Mouse (Mus musculus) limb, embryonic 11.5 days (tissue): ENCODE measurements at regions not wholly inside any gene's neighbourhood (a gene's known extent, or its start where the extent isn't known, plus 50 kb on each side); places are given as distances from the start of the nearest gene placed in this dataset.

Experiments
- ATAC-seq: fragments of 200-750 bp; cut with Nextera tagmentation; 2 replicates; pipeline ENCODE4 v1.8.0; 2017; ENCODE audit warnings: low read depth; ENCODE audit not compliant: insufficient number of reproducible peaks, low FRiP score, low TSS enrichment
- DNase-seq: peaks from one replicate; pipeline ENCODE4 v3.0.0-alpha.2; 2015; ENCODE audit warnings: low spot score
- H3K27ac ChIP-seq: fragments of 300-500 bp; sonication (generic); replicated peaks from 2 replicates; pipeline ENCODE4 v1.5.1; 2014; ENCODE audit warnings: low read depth, mild to moderate bottlenecking, low read length
- H3K27me3 ChIP-seq: fragments of 300-500 bp; sonication (generic); 2 replicates; pipeline ENCODE4 v1.6.1; 2014; ENCODE audit warnings: mild to moderate bottlenecking, low read length, mixed read lengths; ENCODE audit not compliant: control insufficient read depth, insufficient read depth
- H3K36me3 ChIP-seq: fragments of 300-500 bp; sonication (generic); 2 replicates; pipeline ENCODE4 v1.6.1; 2014; ENCODE audit warnings: mild to moderate bottlenecking, low read length, moderate library complexity, mixed read lengths; ENCODE audit not compliant: control insufficient read depth, insufficient read depth
- H3K4me1 ChIP-seq: fragments of 300-500 bp; sonication (generic); 2 replicates; pipeline ENCODE4 v1.6.1; 2014; ENCODE audit warnings: low read length, mixed read lengths; ENCODE audit not compliant: control insufficient read depth, insufficient read depth
- H3K4me2 ChIP-seq: fragments of 300-500 bp; sonication (generic); 2 replicates; pipeline ENCODE4 v1.6.1; 2014; ENCODE audit warnings: low read depth, mild to moderate bottlenecking, moderate library complexity; ENCODE audit not compliant: severe bottlenecking
- H3K4me3 ChIP-seq: fragments of 300-500 bp; sonication (generic); 2 replicates; pipeline ENCODE4 v1.5.1; 2014; ENCODE audit warnings: low read depth, low read length
- H3K9ac ChIP-seq: fragments of 300-500 bp; sonication (generic); 2 replicates; pipeline ENCODE4 v1.6.1; 2014; ENCODE audit warnings: mild to moderate bottlenecking, low read length
- H3K9me3 ChIP-seq: fragments of 300-500 bp; sonication (generic); 2 replicates; pipeline ENCODE4 v1.6.1; 2016; ENCODE audit warnings: low read length; ENCODE audit not compliant: control insufficient read depth
- WGBS: fragments of 180-500 bp; shearing (Covaris S2); extraction: QIAGEN DNeasy Blood & Tissue Kit; methylation state at CpG from one replicate; pipeline ENCODE4 v1.1.7; 2014; 5-methylcytosine and 5-hydroxymethylcytosine counted together

- ATAC-seq (no peak), DNase-seq (no peak)
- WGBS: 92% methylated on average over 5 of the region's 5 CpGs
- no peak overlapping the region for H3K9ac ChIP-seq
- no peaks in the 10 kb centered on the region for H3K36me3 ChIP-seq
- no peaks in the 10 kb centered on the region for H3K4me1 ChIP-seq
- H3K27ac ChIP-seq: no peak overlapping the region
- H3K27me3 ChIP-seq: no peaks in the 10 kb centered on the region
- H3K4me2 ChIP-seq: no peak overlapping the region
- H3K4me3 ChIP-seq: no peak overlapping the region
- no peaks in the 10 kb centered on the region for H3K9me3 ChIP-seq
Measured at GRCm38 (mm10) chr14:120212626-120213025, 62.8 kb upstream of the Mbnl2 start.

- Histone ChIP-seq H3K27me3 (no peaks in the 10 kb centered on the region), H3K4me2 (no peak overlapping the region), H3K9ac (no peak overlapping the region), H3K27ac (no peak overlapping the region), H3K4me3 (no peak overlapping the region), H3K9me3 (no peaks in the 10 kb centered on the region), H3K36me3 (no peaks in the 10 kb centered on the region), H3K4me1 (peaks cover 3% of the 10 kb centered on the region; the same call in 1 of the 2 replicates)
- WGBS: 93% methylated on average over 4 of the region's 4 CpGs
- ATAC-seq (no peak), DNase-seq (no peak)
Measured at GRCm38 (mm10) chr14:120219224-120219623, 56.2 kb upstream of the Mbnl2 start.

GRCm38 (mm10) chr14:120223528-120224201, 51.8 kb upstream of the Mbnl2 start:
- Histone ChIP-seq H3K9me3 (no peaks in the 10 kb centered on the region), H3K4me3 (no peak overlapping the region), H3K9ac (no peak overlapping the region), H3K27ac (no peak overlapping the region), H3K27me3 (no peaks in the 10 kb centered on the region), H3K4me1 (peaks cover 3% of the 10 kb centered on the region; the same call in 1 of the 2 replicates), H3K36me3 (no peaks in the 10 kb centered on the region), H3K4me2 (no peak overlapping the region)
- no peak for DNase-seq
- 87% methylated on average over 14 of the region's 14 CpGs for WGBS
- no peak for ATAC-seq

- Histone ChIP-seq H3K36me3 (no peaks in the 10 kb centered on the region), H3K4me2 (no peak overlapping the region), H3K4me1 (peaks cover 3% of the 10 kb centered on the region; the same call in 1 of the 2 replicates), H3K9me3 (no peaks in the 10 kb centered on the region), H3K4me3 (no peak overlapping the region), H3K27me3 (no peaks in the 10 kb centered on the region), H3K9ac (peak overlapping the region; percentile 9; the same call in 1 of the 2 replicates), H3K27ac (no peak overlapping the region)
- DNase-seq (peak; percentile 28), ATAC-seq (peak; percentile 13; the same call in 1 of the 2 replicates)
- WGBS: 56% methylated on average over 6 of the region's 6 CpGs
Measured at GRCm38 (mm10) chr14:120224202-120224846, 51.1 kb upstream of the Mbnl2 start.

- Histone ChIP-seq H3K4me3 (no peak overlapping the region), H3K27ac (no peak overlapping the region), H3K27me3 (no peaks in the 10 kb centered on the region), H3K9me3 (no peaks in the 10 kb centered on the region), H3K36me3 (no peaks in the 10 kb centered on the region), H3K9ac (no peak overlapping the region), H3K4me2 (no peak overlapping the region), H3K4me1 (peaks cover 3% of the 10 kb centered on the region; the same call in 1 of the 2 replicates)
- DNase-seq (no peak), ATAC-seq (no peak)
- 87% methylated on average over 3 of the region's 3 CpGs for WGBS
Measured at GRCm38 (mm10) chr14:120225657-120226056, 49.8 kb upstream of the Mbnl2 start.
